Mouse (Mus musculus): ENCODE data around the gene Rsu1.

Gene Rsu1

DNA sequence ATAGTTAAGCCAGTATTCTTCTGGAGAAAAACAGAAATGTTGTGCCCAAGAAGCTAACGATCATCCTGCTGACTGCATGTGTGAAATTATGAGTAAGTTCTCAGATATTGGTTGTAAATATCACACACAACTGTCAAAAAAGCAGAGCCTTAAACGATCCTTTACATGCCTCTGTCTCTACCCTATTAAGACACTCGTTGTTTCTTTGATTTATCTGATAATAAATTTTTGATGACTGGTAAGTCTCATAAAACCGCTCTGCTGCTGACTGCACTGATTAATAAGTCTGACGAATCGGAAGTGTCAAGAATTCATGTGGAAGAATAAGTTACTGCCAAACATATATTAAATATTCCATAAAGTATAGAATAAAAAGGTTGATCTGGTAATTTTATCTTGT is 126.0 kb downstream of the Rsu1 start:
- DNase-seq, result no peak

GRCm38 (mm10) chr2:13134890-13135289 is 136.3 kb downstream of the Rsu1 start:
- no peak for DNase-seq

GRCm38 (mm10) chr2:13132841-13133240 is 138.4 kb downstream of the Rsu1 start:
- DNase-seq, result no peak

GRCm38 (mm10) chr2:13132406-13132805 is 138.8 kb downstream of the Rsu1 start:
- DNase-seq, result no peak

DNA sequence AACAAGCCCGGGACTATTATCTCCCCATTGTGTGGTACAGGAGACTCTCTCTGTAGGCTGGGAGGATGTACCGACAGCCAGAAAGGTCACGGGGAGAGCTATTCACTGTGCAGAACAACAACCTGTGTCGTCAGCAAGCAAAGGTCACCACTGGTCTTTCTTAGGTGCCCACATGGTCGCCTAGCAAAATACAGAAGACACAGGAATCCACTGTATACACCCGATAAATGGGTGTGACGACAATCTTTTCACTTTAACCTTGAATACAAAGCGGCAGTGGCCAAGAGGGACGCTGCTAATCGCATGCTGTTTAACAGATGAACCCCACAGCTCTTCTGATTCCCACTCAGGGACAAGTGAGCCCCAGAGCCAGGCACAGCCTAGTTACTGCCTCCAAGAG is 141.4 kb downstream of the Rsu1 start:
- no peak for DNase-seq

- DNase-seq, result peak; percentile 26
Measured at GRCm38 (mm10) chr2:13129337-13129736, 141.9 kb downstream of the Rsu1 start.

GRCm38 (mm10) chr2:13120461-13120860 is 150.8 kb downstream of the Rsu1 start:
- DNase-seq, result no peak

DNA sequence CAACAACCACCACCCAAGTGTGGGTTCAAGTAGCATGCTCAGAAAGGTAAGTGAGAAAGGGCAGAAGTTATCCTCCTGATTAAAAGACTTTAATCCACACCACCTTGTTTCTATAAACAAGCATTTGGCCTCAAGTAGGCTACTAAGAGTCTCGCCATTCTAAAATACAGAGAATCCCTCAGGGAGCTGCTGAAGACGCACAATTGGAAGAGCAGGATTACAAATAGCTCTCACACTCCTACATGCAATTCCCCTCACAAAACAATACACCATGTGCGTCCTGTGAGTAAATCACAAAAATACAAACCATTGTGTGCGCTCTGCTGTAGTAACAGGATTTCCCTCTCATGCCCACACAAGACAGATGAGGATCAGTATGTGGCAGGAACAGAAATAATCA is 153.3 kb downstream of the Rsu1 start:
- no peak for DNase-seq

GRCm38 (mm10) chr2:13106531-13106930 is 164.7 kb downstream of the Rsu1 start:
- DNase-seq, result no peak

GRCm38 (mm10) chr2:13104388-13104787 is 166.8 kb downstream of the Rsu1 start:
- DNase-seq, result no peak

DNA sequence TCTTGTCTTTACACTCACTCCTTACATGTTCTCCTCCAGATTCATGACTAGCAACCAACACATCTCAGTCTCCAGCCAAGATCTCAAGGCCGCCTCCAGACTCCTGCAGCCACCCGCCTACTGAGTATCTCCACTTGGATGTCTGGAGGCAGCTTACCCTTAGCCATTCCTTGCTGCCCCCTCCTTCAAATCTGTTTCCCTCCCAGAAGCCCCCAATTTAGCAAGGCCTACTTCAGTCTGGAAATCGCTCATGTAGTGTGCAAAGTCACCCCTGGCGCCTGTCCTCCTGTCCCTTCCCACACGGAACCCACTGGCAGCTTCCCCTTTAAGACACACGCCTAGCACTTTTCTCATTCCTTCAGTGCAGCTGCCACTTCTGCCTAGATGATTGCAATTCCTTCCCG is 167.4 kb downstream of the Rsu1 start:
- DNase-seq, result peak; percentile 66

DNA sequence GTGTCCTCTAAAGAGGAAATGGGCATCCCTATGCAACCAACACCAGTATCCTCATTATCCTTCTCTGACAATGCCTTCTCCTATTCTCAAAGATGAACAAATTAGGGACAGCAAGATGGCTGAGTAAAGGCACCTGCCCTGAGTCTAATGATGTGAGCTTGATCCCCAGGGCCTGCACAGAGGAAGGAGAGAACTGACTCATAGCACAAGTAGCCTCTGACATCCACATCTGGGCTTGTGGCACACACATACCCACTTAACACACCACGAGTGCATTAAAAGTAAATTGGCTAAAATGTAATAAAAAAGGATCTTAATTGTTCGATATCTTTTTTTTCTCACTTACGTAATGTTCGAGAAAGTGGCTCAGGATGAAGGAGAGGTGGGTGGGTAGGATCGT is 177.2 kb downstream of the Rsu1 start:
- DNase-seq, result no peak

DNA sequence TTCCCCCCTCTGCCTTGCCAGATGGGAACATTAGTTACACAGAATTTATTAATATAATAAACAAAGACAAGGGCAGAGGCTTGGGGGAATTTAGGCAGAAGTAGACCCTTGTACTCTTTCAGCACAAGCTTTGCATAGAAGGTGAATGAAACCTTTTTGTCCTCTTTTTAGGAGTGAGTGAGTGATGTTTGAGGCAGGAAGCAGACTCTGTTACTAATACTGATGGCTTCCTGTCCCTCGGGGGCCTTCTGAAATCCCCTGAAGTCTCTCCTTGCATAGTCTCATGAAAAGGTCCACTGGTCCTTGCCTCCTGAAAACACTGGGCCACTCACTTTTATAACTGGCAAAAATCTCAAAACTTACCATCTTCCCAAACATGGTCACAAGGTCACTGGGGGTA is 177.6 kb downstream of the Rsu1 start:
- no peak for DNase-seq

DNA sequence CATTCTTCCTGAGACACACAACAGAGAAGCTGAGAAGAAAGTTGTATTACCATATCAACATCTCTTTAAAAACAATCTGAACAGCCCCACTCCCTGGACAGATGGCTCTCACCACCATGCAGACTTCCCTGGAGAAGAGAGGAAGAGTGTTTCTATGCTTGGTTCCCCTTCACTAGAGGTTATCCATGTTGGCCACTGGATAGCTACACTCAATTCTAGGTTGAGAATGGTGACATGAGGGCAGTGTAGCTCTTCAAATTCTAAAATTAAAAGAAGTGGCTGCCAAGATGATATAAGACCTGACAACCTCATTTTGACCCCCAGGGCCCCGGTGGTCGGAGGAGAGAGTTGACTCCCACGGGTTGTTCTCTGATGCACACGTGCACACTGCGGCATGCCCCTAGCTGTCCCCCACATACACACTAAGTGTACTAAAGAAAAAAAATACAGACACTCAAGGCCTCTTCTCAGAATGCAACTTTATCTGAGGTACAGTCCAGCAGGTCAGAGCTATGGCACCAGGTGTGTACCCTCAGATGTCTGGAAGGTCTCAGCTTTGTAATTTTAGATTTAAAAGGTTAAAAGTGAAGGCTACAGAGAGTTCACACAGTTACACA is 179.7 kb downstream of the Rsu1 start:
- no peak for DNase-seq

- no peak for DNase-seq
Measured at GRCm38 (mm10) chr2:13090841-13091240, 180.4 kb downstream of the Rsu1 start.

DNA sequence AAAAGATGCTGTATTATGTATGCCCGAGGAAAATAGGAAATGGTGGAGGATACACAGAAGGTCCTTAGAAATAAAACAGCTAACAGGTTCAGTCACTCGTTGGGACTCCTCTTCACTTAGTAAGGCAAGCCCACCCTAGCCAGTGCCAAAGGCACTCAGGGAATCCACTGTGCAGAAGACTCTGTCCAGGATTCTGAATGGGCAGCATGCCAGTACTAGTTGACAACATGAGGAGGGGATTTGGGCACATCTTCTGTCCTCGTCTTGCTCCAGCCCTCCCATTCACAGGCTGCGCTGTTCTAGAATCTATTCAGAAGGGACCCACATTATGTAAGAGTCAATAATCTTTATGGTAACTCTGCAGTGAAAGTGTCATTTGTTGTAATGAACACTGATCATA is 181.4 kb downstream of the Rsu1 start:
- DNase-seq, result no peak

DNA sequence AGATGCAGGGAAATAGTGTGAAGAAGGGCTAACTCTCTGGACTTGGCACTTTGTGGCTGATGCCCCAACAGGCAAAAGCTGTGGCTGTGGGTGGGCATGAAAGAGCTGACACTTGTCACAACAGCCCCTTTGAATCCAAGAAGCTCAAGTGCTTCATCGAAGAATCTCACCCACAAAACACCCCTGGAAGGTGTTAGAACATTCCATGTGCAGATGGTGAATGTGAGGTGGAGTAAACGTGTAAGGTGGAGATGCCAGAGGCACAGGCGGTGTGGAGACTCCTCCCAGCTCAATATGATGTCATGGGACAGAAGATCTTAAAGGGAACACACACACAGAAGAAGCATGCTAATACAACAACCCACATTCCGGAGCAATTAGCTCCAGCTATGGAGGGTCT is 182.9 kb downstream of the Rsu1 start:
- DNase-seq, result peak; percentile 44

DNA sequence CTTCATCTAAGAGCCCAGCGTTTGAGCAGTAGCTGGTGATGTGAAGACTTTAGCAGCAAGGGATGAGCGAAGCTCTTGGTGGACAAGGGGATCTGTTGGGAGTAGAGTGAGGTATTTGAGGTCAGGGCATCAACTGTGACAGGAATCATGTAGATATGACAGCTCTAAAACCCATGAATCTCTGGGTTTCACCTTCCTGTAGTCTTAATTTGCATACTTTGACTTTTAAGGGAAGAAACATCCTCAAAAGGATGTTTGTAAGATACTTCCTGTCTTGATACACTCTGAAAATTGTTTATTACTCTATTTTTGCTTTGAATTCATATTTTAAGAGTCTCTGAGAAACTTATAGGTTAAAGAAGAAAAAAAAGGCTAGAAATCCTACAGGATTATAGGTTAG is 183.4 kb downstream of the Rsu1 start:
- no peak for DNase-seq

- no peak for DNase-seq
Measured at GRCm38 (mm10) chr2:13084223-13084622, 187.0 kb downstream of the Rsu1 start.

GRCm38 (mm10) chr2:13080476-13080875 is 190.7 kb downstream of the Rsu1 start:
- DNase-seq, result no peak

DNA sequence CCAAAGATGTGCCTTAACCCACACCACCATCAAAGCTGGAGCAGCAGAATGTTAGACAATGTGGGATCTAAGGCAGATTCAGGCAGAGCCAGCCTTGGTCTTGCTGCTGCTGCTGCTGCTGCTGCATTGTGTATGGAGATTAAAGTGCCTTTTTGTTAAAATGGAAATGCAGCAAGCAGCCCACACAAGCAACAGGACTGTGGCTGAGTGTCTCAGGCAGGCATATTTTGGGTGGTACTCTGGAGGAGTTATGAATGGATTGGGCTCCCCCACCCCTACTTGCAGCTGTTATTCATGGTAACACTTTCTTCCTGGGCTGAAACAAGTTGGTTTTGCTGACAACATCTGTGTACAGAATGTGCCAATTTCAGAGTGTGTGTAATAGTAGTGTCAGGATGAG is 199.0 kb downstream of the Rsu1 start:
- peak; percentile 26 for DNase-seq

- DNase-seq, result peak; percentile 64
Measured at GRCm38 (mm10) chr2:13060426-13061170, 210.6 kb downstream of the Rsu1 start.

- no peak for DNase-seq
Measured at GRCm38 (mm10) chr2:13048649-13049048, 222.6 kb downstream of the Rsu1 start.

DNA sequence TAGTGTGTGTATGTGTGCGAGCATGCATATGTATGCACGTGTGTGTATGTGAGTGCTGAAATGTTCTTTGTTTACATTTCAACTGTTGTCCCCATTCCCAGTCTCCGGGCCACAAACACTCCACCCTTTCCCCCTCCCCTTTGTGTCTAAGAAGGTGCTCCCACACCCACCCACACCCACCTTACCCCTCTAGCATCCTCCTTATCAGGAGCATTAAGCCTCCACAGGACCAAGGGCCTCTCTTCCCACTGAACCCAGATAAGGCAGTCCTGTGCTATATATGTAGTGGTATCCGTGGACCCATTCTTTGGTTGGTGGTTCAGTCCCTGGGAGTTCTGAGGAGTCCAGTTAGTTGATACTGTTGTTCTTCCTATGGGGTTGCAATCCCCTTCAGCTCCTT is 226.7 kb downstream of the Rsu1 start:
- no peak for DNase-seq

GRCm38 (mm10) chr2:13039785-13040184 is 231.4 kb downstream of the Rsu1 start:
- no peak for DNase-seq
